1 mouse cellular context compared by ENCODE assay signal in genomic region chr15:5116270-5117030, GRCm38 (mm10).
A peak's percentile ranks its signal among the peaks of the same experiment; 100 is the strongest.
TF ChIP-seq lines count a peak whose summit lies in the region.

Rpl37 (plus strand) TSS chr15:5116645.

TF ChIP-seq in MEL, 35 proteins besides CTCF, POLR2A, EP300 and RAD21 (continued from another document):
- TF ChIP-seq CHD1 (IDR thresholded peaks at IDR 0.05; ENCODE audit: low read depth, low read length) (no peak), UBTF (IDR thresholded peaks at IDR 0.05; ENCODE audit: borderline replicate concordance, insufficient read depth, low read depth, low read length) (no peak), MYC (IDR thresholded peaks at IDR 0.05; ENCODE audit: low read depth, low read length) (peak; percentile 98), NRF1 (IDR thresholded peaks at IDR 0.05; ENCODE audit: insufficient read depth, low read depth, low read length, poor library complexity, severe bottlenecking) (no peak; the same call in 1 of the 2 replicates)
